Mouse (Mus musculus) megakaryocyte, embryonic 14.5 days (primary cell): Measurements from ENCODE around the gene Ntrk3. TPM values are rescaled to one million over a fixed set of nuclear protein-coding genes. Genes with fewer than 3 reads are reported as not detected.

Source experiments
- H3K27me3 ChIP-seq: replicated peaks from 2 replicates; pipeline ENCODE3; 2012; ENCODE audit warnings: inconsistent platforms
- H3K36me3 ChIP-seq: replicated peaks from 2 replicates; pipeline ENCODE3; 2012; ENCODE audit warnings: low read length, inconsistent platforms, mixed read lengths
- H3K4me1 ChIP-seq: 2 replicates; pipeline ENCODE4 v1.6.1; 2012; ENCODE audit warnings: inconsistent platforms
- H3K4me3 ChIP-seq: replicated peaks from 2 replicates; pipeline ENCODE3; 2012; ENCODE audit warnings: moderate library complexity, mild to moderate bottlenecking, inconsistent platforms
- H3K9me3 ChIP-seq: 2 replicates; pipeline ENCODE4 v1.6.1; 2012; ENCODE audit warnings: inconsistent platforms
- FLI1 ChIP-seq: IDR thresholded peaks from 2 replicates; pipeline ENCODE4 v1.6.1; 2012; ENCODE audit warnings: low read length, inconsistent platforms, mixed read lengths
- GATA1 ChIP-seq: IDR thresholded peaks from 3 replicates; pipeline ENCODE4 v1.6.1; 2012; ENCODE audit warnings: mixed read lengths, low read length, inconsistent platforms, borderline replicate concordance
- polyA plus RNA-seq: library from polyadenylated mRNA; stranded (reverse); fragments of >175 nt; gene quantifications from 2 replicates; pipeline ENCODE4 v1.2.3, GENCODE M21; 2012; ENCODE audit warnings: low replicate concordance; ENCODE audit not compliant: insufficient read depth

Ntrk3 gene
- polyA plus RNA-seq, 1 experiment = not detected

DNA sequence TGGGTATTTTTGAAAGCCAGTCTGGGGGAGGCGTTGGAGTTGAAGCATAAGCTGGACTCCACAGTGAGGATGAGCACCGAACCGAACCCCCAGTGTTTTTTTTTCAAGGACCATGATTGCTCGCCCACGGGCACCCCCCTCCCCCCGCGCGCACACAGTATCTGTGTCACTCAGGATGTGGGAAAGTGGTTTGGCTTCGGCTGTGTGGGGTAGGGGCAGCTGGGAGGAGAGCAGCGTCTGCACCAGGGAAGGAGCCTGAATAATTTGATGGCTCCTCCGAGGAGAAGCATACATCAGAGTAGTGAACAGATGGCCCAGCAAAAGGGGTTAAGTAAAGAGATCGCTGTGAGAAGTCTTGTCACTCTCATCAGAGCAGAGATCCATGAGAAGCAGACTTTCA, 139.7 kb downstream of the Ntrk3 start:
- Histone ChIP-seq H3K4me3 (no peak overlapping the region), H3K36me3 (no peaks in the 10 kb centered on the region), H3K9me3 (no peaks in the 10 kb centered on the region), H3K27me3 (peaks cover 51% of the 10 kb centered on the region), H3K4me1 (peaks cover 5% of the 10 kb centered on the region)
- no peak for TF ChIP-seq FLI1
- TF ChIP-seq GATA1 = no peak

DNA sequence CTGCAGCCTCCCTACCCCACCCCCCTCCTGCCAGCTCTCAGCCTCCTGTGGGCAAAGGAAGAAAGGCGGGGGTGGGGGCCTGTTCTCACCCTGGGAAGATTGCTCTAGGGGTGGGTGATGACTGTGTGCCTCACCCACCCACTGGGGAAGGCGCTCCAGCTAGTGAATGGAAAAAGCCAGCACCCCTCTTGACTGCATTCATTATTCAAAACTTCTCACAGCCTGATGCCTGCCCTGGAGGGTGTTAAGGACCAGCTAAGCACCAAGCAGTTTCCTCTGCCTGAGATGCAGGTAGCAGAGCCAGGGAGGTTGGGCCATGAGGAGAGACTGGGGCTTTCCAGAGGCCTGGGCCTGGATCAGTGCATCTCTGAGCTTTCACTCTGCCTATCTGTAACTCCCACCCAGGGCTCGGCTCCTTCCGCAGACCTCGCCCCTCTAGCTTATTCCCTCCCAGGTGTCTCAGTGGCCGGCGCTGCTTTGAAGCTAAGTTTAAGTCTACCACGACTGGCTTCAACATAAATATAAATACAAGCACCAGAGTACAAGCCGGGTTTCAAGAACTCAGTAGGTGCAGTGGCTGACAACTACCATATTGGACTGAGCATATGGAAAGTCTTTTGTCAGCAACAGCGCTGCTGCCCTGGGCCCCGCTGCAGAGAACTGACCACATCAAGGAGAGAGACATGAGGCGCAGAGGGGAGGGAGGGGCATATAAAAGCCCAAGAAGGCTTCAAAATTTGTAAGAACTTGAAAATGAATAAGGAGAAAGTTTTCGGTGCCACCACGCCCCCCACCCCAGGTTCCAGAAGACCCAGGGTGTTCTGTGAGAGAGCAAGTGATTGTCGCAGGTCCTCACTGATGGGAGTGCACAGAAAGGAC, 140.3 kb downstream of the Ntrk3 start:
- Histone ChIP-seq H3K27me3 (peaks cover 53% of the 10 kb centered on the region), H3K9me3 (no peaks in the 10 kb centered on the region), H3K4me1 (peaks cover 5% of the 10 kb centered on the region), H3K4me3 (no peak overlapping the region), H3K36me3 (no peaks in the 10 kb centered on the region)
- TF ChIP-seq GATA1 (no peak), FLI1 (no peak)

DNA sequence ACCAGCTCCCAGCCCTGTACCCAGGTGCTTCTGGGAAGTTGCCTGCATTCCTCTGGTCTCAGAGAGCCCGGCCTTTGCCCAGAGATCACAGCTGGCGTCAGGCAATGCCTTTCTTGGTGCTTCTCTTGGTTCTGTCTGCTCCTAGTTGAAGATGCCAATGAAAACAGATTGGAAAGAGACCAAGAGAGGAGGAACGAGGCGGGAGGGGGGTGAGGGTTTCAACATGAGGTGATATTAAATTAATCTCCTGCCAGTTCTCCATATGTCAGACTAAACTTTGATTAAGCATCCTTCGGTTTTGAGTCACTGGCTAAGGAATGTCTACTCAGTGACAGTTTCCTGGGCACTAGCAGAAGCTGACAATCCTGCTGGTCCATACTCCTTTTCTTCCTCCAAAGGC, 141.3 kb downstream of the Ntrk3 start:
- no peak for TF ChIP-seq GATA1
- TF ChIP-seq FLI1 = no peak
- Histone ChIP-seq H3K4me1 (peaks cover 5% of the 10 kb centered on the region), H3K36me3 (no peaks in the 10 kb centered on the region), H3K9me3 (no peaks in the 10 kb centered on the region), H3K27me3 (peaks cover 53% of the 10 kb centered on the region), H3K4me3 (no peak overlapping the region)

DNA sequence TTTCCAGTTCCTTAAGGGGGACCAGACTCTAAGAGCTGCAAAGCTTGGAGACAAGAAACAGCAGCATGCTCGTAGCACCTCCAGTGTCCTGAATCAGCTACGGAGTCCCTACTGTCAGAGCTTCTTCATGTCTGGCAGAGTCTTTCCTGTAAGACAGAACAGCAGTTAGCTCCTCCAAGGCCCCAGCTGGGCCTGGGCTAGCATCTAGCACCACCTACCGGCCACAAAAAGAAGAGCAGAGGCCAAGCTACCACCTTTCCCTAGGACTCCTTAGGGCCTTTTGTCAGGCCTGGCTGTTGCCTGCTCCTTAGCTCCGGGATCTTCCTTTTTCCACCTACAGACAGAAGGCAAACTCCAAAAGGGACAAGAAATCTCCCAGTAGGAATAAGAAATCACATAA, 141.9 kb downstream of the Ntrk3 start:
- peaks cover 58% of the 10 kb centered on the region for H3K27me3 ChIP-seq
- H3K4me3 ChIP-seq = no peak overlapping the region
- H3K36me3 ChIP-seq = no peaks in the 10 kb centered on the region
- TF ChIP-seq FLI1 = no peak
- no peak for TF ChIP-seq GATA1
- H3K9me3 ChIP-seq = no peaks in the 10 kb centered on the region
- peaks cover 5% of the 10 kb centered on the region for H3K4me1 ChIP-seq

DNA sequence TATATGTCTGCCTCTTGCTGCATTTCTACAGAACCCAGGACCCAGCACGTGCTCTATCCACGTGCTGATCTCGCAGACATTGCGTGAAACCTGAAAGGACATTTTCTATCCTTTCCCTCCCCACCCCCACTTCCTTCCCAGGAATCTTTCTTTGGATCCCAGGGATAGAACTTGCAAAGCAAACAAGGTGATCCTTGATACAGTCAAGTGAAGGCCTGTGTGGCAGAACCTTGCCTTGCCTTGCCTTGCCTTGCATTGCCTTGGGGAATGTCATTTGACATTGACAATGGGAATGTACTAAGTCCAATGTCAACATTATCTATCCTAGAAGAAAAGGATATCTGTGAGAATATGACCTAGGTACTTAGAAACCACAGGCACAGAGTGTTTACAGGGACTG, 144.9 kb downstream of the Ntrk3 start:
- no peaks in the 10 kb centered on the region for H3K36me3 ChIP-seq
- H3K4me3 ChIP-seq = no peak overlapping the region
- H3K9me3 ChIP-seq = no peaks in the 10 kb centered on the region
- H3K4me1 ChIP-seq = peaks cover under 1% of the 10 kb centered on the region
- peaks cover 41% of the 10 kb centered on the region for H3K27me3 ChIP-seq
- TF ChIP-seq GATA1 (no peak), FLI1 (no peak)

DNA sequence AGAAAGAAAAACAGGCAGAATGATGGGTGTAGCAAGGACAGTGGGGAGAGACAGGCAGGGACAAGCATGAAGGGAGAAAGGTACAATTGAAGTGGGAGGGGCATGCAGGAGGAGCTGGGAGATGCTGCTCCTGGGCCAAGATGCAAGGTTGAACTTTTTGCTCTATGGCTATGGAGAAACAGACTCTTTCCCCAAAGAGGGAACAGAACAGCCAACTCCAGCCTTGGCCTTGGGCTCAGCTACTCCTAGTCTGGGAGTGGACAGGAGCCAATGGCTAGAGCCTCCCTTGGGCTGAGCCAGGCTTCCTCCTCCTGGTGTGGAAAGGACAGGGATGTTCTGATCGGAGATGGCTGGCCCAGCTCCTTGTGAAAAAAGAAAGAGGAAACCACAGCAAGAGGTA, 145.6 kb downstream of the Ntrk3 start:
- H3K27me3 ChIP-seq = peaks cover 37% of the 10 kb centered on the region
- no peak overlapping the region for H3K4me3 ChIP-seq
- TF ChIP-seq GATA1 (no peak), FLI1 (no peak)
- H3K36me3 ChIP-seq = no peaks in the 10 kb centered on the region
- no peaks in the 10 kb centered on the region for H3K4me1 ChIP-seq
- no peaks in the 10 kb centered on the region for H3K9me3 ChIP-seq

DNA sequence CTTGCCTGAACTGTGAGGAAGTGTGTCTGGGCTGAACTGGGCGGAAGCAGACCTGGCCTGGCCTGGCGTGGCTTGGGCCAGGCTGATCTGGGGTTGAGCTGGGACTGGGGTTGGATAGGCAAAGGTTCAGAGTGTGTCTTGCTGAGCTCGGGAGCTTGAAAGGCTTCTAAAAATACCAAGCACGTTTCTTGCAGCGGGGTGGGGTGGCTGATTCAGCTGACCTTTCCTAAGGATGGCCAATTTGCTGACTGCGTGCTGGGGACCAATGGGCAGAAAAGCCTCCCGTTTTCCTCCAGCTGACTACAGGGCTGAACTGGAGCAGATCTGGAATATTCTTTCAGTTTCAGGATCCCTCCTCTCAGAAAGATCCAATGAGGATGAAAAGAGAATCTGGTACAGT, 148.0 kb downstream of the Ntrk3 start:
- H3K4me3 ChIP-seq = no peak overlapping the region
- H3K36me3 ChIP-seq = no peaks in the 10 kb centered on the region
- TF ChIP-seq FLI1 (no peak), GATA1 (no peak)
- peaks cover 45% of the 10 kb centered on the region for H3K27me3 ChIP-seq
- H3K4me1 ChIP-seq = no peaks in the 10 kb centered on the region
- no peaks in the 10 kb centered on the region for H3K9me3 ChIP-seq

DNA sequence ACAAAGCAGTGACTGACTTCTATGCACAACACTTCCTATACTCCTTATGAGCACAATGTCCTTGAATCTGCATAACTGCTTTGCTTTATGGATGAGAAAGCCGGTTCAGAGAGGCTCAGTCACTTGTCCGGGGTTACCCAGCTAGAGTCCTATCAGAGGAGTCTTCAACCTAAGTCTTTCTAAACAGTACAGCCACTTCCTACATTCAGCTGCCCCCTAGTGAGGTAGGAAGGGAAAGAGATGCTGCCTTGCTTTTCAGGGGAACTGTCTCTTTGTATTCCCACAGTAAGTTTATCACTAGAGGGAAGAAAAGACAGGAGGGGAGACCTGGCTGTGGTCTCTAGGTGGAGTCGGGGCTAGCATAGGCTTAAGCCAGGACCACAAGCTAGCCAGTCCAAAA, 151.0 kb downstream of the Ntrk3 start:
- H3K4me3 ChIP-seq = no peak overlapping the region
- TF ChIP-seq FLI1 = no peak
- no peak for TF ChIP-seq GATA1
- 0 out of 2 replicates have a peak, but pooled peaks cover 4% of the 10 kb centered on the region for H3K4me1 ChIP-seq
- H3K36me3 ChIP-seq = no peaks in the 10 kb centered on the region
- H3K27me3 ChIP-seq = peaks cover 59% of the 10 kb centered on the region
- H3K9me3 ChIP-seq = no peaks in the 10 kb centered on the region

DNA sequence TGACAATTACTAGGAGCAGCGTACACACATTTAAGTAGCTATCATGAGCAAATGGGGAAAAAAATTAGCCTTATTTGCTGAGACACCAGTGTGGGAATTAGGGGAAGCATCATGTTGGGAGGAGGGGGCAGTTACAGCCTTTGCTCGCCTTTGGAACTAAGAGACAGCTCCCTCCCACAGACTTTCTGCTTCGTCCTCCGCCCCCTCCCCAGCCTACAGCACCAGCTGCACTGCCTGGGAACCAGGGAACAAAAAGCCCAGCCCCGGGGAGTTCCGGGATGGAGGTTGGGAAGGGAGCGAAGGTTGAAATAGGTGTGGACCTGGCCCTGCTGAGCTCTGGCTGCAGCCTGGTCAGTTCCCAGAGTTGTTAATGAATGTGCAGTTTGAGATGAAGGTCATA, 151.9 kb downstream of the Ntrk3 start:
- TF ChIP-seq GATA1 (no peak), FLI1 (no peak)
- 0 out of 2 replicates have a peak, but pooled peaks cover 4% of the 10 kb centered on the region for H3K4me1 ChIP-seq
- no peaks in the 10 kb centered on the region for H3K9me3 ChIP-seq
- H3K27me3 ChIP-seq = peaks cover 62% of the 10 kb centered on the region
- H3K36me3 ChIP-seq = no peaks in the 10 kb centered on the region
- no peak overlapping the region for H3K4me3 ChIP-seq

DNA sequence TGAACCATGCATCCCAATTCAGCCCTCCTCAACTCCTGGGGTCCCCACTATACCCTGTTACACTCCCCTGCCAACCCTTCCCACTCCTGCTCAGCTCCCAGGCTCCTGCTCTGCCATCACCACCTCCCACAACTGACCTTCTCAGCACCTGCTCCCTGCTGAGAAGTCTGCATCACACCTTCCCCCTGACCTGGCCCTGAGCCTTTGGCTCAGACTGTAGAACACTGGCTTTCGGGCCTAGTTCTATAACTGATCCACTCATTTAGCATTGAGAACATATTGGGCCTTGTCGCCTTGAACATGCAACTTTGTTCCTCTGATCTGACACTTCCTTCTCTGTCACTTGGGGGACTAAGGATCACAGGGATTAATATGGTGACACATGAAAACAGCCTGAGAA, 152.9 kb downstream of the Ntrk3 start:
- H3K4me1 ChIP-seq = 0 out of 2 replicates have a peak, but pooled peaks cover 4% of the 10 kb centered on the region
- H3K36me3 ChIP-seq = no peaks in the 10 kb centered on the region
- H3K9me3 ChIP-seq = peaks cover 2% of the 10 kb centered on the region; the same call in 1 of the 2 replicates
- peaks cover 68% of the 10 kb centered on the region for H3K27me3 ChIP-seq
- TF ChIP-seq GATA1 (no peak), FLI1 (no peak)
- no peak overlapping the region for H3K4me3 ChIP-seq
